Mouse (Mus musculus) hindbrain, embryonic 12.5 days (tissue): ENCODE measurements around the gene Micu1. TPM values are rescaled to one million over a fixed set of nuclear protein-coding genes. Genes with fewer than 3 reads are reported as not detected.

Experiments
- ATAC-seq: fragments of 200-750 bp; cut with Nextera tagmentation; 2 replicates; pipeline ENCODE4 v1.8.0; 2017; ENCODE audit warnings: moderate TSS enrichment; ENCODE audit not compliant: low FRiP score
- H3K27ac ChIP-seq: fragments of 300-500 bp; sonication (generic); 2 replicates; pipeline ENCODE4 v1.5.1; 2016; ENCODE audit warnings: mild to moderate bottlenecking
- H3K27me3 ChIP-seq: fragments of 300-500 bp; sonication (generic); 2 replicates; pipeline ENCODE4 v1.6.1; 2016; ENCODE audit warnings: mild to moderate bottlenecking
- H3K36me3 ChIP-seq: fragments of 300-500 bp; sonication (generic); 2 replicates; pipeline ENCODE4 v1.6.1; 2016; ENCODE audit warnings: mild to moderate bottlenecking
- H3K4me1 ChIP-seq: fragments of 300-500 bp; sonication (generic); 2 replicates; pipeline ENCODE4 v1.6.1; 2016
- H3K4me2 ChIP-seq: fragments of 300-500 bp; sonication (generic); replicated peaks from 2 replicates; pipeline ENCODE4 v1.6.1; 2016; ENCODE audit warnings: mild to moderate bottlenecking
- H3K4me3 ChIP-seq: fragments of 300-500 bp; sonication (generic); 2 replicates; pipeline ENCODE4 v1.5.1; 2016; ENCODE audit warnings: mild to moderate bottlenecking
- H3K9ac ChIP-seq: fragments of 300-500 bp; sonication (generic); 2 replicates; pipeline ENCODE4 v1.6.1; 2016; ENCODE audit warnings: mild to moderate bottlenecking, moderate library complexity
- H3K9me3 ChIP-seq: fragments of 300-500 bp; sonication (generic); replicated peaks from 2 replicates; pipeline ENCODE4 v1.6.1; 2016; ENCODE audit warnings: mild to moderate bottlenecking
- WGBS: fragments of 180-500 bp; shearing (Covaris S2); methylation state at CpG from one replicate; pipeline ENCODE4 v1.1.7; 2016; 5-methylcytosine and 5-hydroxymethylcytosine counted together
- polyA plus RNA-seq: library from polyadenylated mRNA; unstranded; fragments of >200 nt; fragmentation: Nextera tagmentation; extraction: Ambion mirVana; gene quantifications from 2 replicates; pipeline ENCODE4 v1.2.1, GENCODE M21; 2016

The Micu1 gene
- polyA plus RNA-seq, 1 experiment from 2014 or later = 75.8 TPM

DNA sequence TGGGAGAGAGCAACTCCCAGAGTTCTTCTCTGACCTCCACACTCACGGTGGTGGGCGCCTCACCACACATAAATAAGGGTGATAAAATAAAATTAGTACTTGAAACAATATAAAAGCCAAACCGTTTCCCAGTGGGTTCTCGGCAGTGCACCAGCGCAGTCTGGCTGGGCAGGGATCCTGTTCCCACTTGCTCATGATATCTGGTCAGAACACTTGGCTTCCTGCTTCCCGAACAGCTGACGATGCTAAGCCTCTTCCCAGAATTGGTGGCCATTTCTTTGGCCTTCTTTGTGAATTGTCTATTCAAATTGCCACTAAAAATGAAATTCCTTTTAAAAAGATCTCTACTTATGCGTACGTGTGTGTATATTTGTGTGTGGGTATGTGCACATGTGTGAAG, 27.0 kb downstream of the Micu1 start:
- ATAC-seq = no peak
- Histone ChIP-seq H3K4me3 (no peak overlapping the region), H3K4me2 (no peak overlapping the region), H3K27ac (no peak overlapping the region), H3K4me1 (peaks cover 4% of the 10 kb centered on the region), H3K9me3 (no peaks in the 10 kb centered on the region), H3K27me3 (no peaks in the 10 kb centered on the region), H3K9ac (no peak overlapping the region), H3K36me3 (peaks cover 4% of the 10 kb centered on the region)
- 89% methylated on average over 9 of the region's 9 CpGs for WGBS

- Histone ChIP-seq H3K9ac (no peak overlapping the region), H3K27ac (no peak overlapping the region), H3K4me3 (no peak overlapping the region), H3K27me3 (no peaks in the 10 kb centered on the region), H3K36me3 (peaks cover 4% of the 10 kb centered on the region), H3K9me3 (no peaks in the 10 kb centered on the region), H3K4me2 (no peak overlapping the region), H3K4me1 (no peaks in the 10 kb centered on the region; the same call in 1 of the 2 replicates)
- no peak for ATAC-seq
- WGBS = 42% methylated on average over 4 of the region's 4 CpGs
Measured at GRCm38 (mm10) chr10:59729842-59730241, 27.6 kb downstream of the Micu1 start.

- Histone ChIP-seq H3K27me3 (no peaks in the 10 kb centered on the region), H3K4me2 (no peak overlapping the region), H3K27ac (no peak overlapping the region), H3K9me3 (no peaks in the 10 kb centered on the region), H3K4me1 (0 out of 2 replicates have a peak, but pooled peaks cover 4% of the 10 kb centered on the region), H3K36me3 (peaks cover 16% of the 10 kb centered on the region), H3K4me3 (no peak overlapping the region), H3K9ac (no peak overlapping the region)
- ATAC-seq = no peak
- WGBS = 77% methylated on average over 11 of the region's 11 CpGs
Measured at GRCm38 (mm10) chr10:59736027-59736598, 33.8 kb downstream of the Micu1 start.

- WGBS = 30% methylated on average over 4 of the region's 4 CpGs
Measured at GRCm38 (mm10) chr10:59741448-59741847, 39.2 kb downstream of the Micu1 start.

GRCm38 (mm10) chr10:59743397-59743796, 41.1 kb downstream of the Micu1 start:
- Histone ChIP-seq H3K36me3 (peaks cover 10% of the 10 kb centered on the region), H3K27me3 (no peaks in the 10 kb centered on the region), H3K4me2 (no peak overlapping the region), H3K9ac (no peak overlapping the region), H3K9me3 (no peaks in the 10 kb centered on the region), H3K4me1 (no peaks in the 10 kb centered on the region), H3K4me3 (no peak overlapping the region), H3K27ac (no peak overlapping the region)
- no peak for ATAC-seq
- 92% methylated on average over 12 of the region's 12 CpGs for WGBS

More at GRCm38 (mm10) chr10:59741448-59741847, 39.2 kb downstream of the Micu1 start:
- no peak for ATAC-seq
- Histone ChIP-seq H3K27me3 (no peaks in the 10 kb centered on the region), H3K4me1 (no peaks in the 10 kb centered on the region), H3K9ac (no peak overlapping the region), H3K4me3 (no peak overlapping the region), H3K4me2 (no peak overlapping the region), H3K27ac (no peak overlapping the region), H3K36me3 (peaks cover 15% of the 10 kb centered on the region), H3K9me3 (no peaks in the 10 kb centered on the region)

DNA sequence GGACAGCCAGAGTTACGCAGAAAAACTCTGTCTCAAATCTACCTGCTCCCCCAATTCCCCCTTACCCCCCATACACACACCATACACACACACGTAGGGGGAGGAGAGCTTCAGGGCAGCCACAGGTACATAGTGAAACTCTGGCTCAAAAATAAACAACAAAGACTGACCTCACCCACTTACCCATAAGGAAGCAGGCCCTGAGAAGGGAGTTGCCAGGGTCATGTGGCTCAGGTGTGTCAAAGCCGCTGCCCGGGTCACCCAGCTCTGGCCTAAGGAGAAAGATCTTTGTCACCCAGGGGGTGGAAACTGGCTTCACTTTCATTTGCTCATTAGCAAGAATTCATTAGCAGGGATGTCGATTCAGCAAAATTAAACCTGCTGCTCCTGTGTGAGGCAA, 41.7 kb downstream of the Micu1 start:
- Histone ChIP-seq H3K9me3 (no peaks in the 10 kb centered on the region), H3K4me3 (no peak overlapping the region), H3K4me1 (no peaks in the 10 kb centered on the region), H3K36me3 (peaks cover 10% of the 10 kb centered on the region), H3K9ac (no peak overlapping the region), H3K27ac (no peak overlapping the region), H3K4me2 (no peak overlapping the region), H3K27me3 (no peaks in the 10 kb centered on the region)
- WGBS = 94% methylated on average over 5 of the region's 5 CpGs
- no peak for ATAC-seq

- no peak overlapping the region for H3K9ac ChIP-seq
- no peaks in the 10 kb centered on the region for H3K4me1 ChIP-seq
- no peak overlapping the region for H3K4me2 ChIP-seq
- no peaks in the 10 kb centered on the region for H3K27me3 ChIP-seq
- H3K36me3 ChIP-seq = peaks cover 3% of the 10 kb centered on the region; the same call in 1 of the 2 replicates
- H3K27ac ChIP-seq = no peak overlapping the region
- no peaks in the 10 kb centered on the region for H3K9me3 ChIP-seq
- WGBS = 82% methylated on average over 7 of the region's 7 CpGs
- no peak for ATAC-seq
- H3K4me3 ChIP-seq = no peak overlapping the region
Measured at GRCm38 (mm10) chr10:59747334-59747733, 45.1 kb downstream of the Micu1 start.

DNA sequence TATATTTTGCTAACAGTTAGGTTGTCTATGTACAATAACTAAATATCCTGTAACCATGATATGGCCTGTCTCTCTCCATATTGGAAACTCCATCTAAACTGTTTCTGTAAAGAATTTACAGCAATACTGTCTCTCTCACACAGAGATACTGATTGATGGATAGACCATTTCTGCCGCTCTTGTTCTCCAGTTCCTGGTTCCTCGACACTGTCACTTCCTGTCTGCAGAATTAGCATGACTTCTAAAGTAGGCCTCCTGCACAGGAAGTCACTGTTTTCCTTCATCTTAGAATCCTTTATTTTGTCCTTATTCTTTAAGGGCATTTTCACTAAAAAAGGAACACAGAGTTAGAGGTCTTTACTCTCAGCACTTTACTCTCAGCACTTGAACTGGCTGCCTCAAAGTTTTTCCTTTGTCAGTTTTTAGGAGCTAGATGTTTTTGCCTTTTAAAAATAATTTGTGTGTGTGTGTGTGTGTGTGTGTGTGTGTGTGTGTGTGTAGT, 46.5 kb downstream of the Micu1 start:
- no peak overlapping the region for H3K4me2 ChIP-seq
- no peak for ATAC-seq

DNA sequence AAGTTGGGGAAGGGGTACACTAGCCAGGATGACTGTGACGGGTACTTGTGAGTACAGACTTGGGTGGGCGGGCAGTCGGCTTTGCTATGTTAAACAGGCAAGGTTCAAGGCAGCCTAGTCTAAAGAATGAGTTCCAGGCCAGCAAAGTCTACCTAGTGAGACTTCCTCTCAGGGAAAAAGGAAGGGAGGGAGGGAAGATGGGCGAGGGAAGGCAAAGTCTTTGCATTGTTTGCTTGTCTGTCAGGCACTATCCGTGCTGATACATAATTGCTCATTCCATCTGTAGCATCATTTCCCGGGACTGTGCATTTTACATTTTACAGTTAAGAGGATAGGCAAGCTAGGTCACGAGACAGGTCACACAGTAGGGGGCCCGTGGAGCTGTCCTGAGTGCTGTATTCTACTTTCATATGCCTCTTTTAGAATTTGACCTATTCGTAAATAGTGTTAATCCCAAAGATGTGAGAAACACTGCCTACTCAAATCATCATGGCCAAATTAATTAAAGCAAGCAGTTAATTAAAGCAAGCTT, 51.3 kb downstream of the Micu1 start:
- no peaks in the 10 kb centered on the region for H3K27me3 ChIP-seq
- ATAC-seq = no peak
- H3K4me2 ChIP-seq = no peak overlapping the region
- H3K9ac ChIP-seq = no peak overlapping the region
- WGBS = 74% methylated on average over 9 of the region's 9 CpGs
- H3K4me3 ChIP-seq = no peak overlapping the region
- no peak overlapping the region for H3K27ac ChIP-seq
- peaks cover 7% of the 10 kb centered on the region; the same call in 1 of the 2 replicates for H3K36me3 ChIP-seq
- H3K9me3 ChIP-seq = no peaks in the 10 kb centered on the region
- peaks cover 12% of the 10 kb centered on the region; the same call in 1 of the 2 replicates for H3K4me1 ChIP-seq

More for the DNA sequence above, 46.5 kb downstream of the Micu1 start:
- 69% methylated on average over 2 of the region's 2 CpGs for WGBS
- no peak overlapping the region for H3K27ac ChIP-seq
- H3K4me3 ChIP-seq = no peak overlapping the region
- no peak overlapping the region for H3K9ac ChIP-seq
- no peaks in the 10 kb centered on the region for H3K27me3 ChIP-seq
- H3K36me3 ChIP-seq = peaks cover 7% of the 10 kb centered on the region; the same call in 1 of the 2 replicates
- H3K9me3 ChIP-seq = no peaks in the 10 kb centered on the region
- H3K4me1 ChIP-seq = no peaks in the 10 kb centered on the region

GRCm38 (mm10) chr10:59754104-59754503, 51.8 kb downstream of the Micu1 start:
- no peak for ATAC-seq
- Histone ChIP-seq H3K4me2 (no peak overlapping the region), H3K4me1 (peaks cover 12% of the 10 kb centered on the region; the same call in 1 of the 2 replicates), H3K27me3 (no peaks in the 10 kb centered on the region), H3K4me3 (no peak overlapping the region), H3K9ac (no peak overlapping the region), H3K9me3 (no peaks in the 10 kb centered on the region), H3K36me3 (peaks cover 7% of the 10 kb centered on the region; the same call in 1 of the 2 replicates), H3K27ac (no peak overlapping the region)
- WGBS = 100% methylated on average over 1 of the region's 1 CpGs

GRCm38 (mm10) chr10:59754901-59755300, 52.6 kb downstream of the Micu1 start:
- 76% methylated on average over 1 of the region's 1 CpGs for WGBS
- H3K9me3 ChIP-seq = no peaks in the 10 kb centered on the region

GRCm38 (mm10) chr10:59755681-59756080, 53.4 kb downstream of the Micu1 start:
- Histone ChIP-seq H3K27me3 (no peaks in the 10 kb centered on the region), H3K9me3 (no peaks in the 10 kb centered on the region), H3K36me3 (peaks cover 7% of the 10 kb centered on the region; the same call in 1 of the 2 replicates), H3K9ac (no peak overlapping the region), H3K27ac (0 out of 2 replicates have a peak overlapping the region, but pooled peaks have one; percentile 12), H3K4me2 (no peak overlapping the region), H3K4me3 (no peak overlapping the region), H3K4me1 (peaks cover 12% of the 10 kb centered on the region; the same call in 1 of the 2 replicates)
- no peak for ATAC-seq
- 74% methylated on average over 11 of the region's 11 CpGs for WGBS

More at GRCm38 (mm10) chr10:59754901-59755300, 52.6 kb downstream of the Micu1 start:
- Histone ChIP-seq H3K9ac (no peak overlapping the region), H3K4me2 (no peak overlapping the region), H3K4me3 (no peak overlapping the region), H3K36me3 (peaks cover 7% of the 10 kb centered on the region; the same call in 1 of the 2 replicates), H3K27me3 (no peaks in the 10 kb centered on the region), H3K4me1 (peaks cover 12% of the 10 kb centered on the region; the same call in 1 of the 2 replicates), H3K27ac (no peak overlapping the region)
- no peak for ATAC-seq
